Mouse (Mus musculus) kidney, adult 9 months (tissue): Measurements from ENCODE around the gene Slc16a9.
A peak's percentile ranks its signal among the peaks of the same experiment; 100 is the strongest.

Experiments used
- DNase-seq: peaks from one replicate; pipeline ENCODE4 v3.0.0; 2022

Slc16a9 gene

DNA sequence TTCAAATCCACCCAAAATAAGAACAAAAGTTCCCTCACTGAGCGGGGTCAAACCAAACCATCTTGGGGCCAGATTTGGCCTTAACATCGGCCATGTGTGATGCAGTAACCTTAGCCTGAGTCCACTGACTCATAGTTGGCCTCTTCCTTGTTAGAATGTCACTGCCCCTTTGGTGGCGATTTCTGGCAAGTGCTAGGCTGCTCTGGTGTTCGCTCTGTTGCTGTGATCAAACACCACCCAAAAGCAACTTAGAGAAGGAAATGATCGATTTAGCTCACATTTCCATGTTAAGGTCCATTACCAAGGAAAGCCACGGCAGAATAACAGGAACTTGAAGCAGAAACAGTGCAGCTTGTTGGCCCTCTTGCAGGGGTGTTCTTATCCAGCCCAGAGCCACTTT is 5.9 kb downstream of the Slc16a9 start:
- no peak for DNase-seq

DNA sequence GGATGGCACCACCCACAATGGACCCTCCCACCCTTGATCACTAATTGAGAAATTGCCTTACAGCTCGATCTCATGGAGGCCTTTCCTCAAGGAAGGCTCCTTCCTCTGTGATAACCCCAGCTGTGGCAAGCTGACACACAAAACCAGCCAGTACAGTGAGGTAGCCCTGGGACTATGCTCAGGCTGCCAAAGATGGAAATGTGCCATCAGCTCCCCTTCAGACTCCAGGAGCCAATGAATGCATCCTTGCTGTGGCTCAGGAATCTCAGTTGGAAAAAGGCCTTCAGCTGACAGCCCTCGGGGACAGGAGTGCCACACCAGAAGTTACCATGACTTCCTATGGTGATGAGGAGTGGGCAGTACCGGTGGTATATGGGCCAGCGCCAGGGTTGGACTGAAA is 9.8 kb downstream of the Slc16a9 start:
- no peak for DNase-seq

DNA sequence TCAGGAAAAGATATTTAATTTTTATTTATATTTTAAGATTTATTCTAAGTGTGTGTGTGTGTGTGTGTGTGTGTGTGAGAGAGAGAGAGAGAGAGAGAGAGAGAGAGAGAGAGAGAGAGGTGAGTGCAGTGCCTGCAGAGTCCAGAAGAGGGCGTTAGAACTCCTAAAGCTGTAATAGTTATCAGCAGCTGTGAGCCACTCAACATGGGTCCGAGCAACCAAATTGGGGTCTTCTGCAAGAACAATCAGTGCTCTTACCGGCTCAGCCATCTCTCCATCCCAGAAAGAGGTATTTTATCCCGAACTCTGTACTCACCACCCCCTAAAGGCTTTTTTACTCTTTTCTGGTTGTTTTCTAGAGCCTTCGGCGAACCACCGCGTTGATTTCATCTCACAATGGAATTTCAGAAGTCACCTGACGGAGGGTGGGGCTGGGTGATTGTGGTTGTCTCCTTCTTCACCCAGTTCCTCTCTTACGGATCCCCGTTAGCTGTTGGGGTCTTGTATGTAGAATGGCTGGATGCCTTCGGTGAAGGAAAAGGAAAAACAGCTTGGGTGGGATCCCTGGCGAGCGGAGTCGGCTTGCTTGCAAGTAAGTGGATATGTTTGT is 10.8 kb downstream of the Slc16a9 start:
- DNase-seq: no peak

DNA sequence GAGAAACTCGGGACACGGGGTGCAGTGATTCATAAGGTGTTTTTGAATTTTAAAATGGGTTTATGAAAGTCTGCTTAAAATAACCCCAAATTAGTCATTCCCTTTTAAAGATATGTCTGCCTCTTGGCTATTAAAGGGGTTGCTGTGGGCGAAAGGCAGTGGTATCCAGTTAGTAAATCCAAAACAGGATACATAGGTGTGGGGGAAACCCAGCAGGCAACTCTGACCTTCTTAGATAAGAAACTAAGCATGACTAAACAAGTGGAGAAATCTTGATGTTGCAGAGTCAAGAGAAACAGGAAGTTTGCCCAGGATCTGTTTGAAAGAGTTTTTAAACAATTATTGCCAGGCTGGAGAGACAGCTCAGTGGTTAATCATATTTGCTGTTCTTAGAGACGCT is 12.1 kb downstream of the Slc16a9 start:
- DNase-seq: no peak

DNA sequence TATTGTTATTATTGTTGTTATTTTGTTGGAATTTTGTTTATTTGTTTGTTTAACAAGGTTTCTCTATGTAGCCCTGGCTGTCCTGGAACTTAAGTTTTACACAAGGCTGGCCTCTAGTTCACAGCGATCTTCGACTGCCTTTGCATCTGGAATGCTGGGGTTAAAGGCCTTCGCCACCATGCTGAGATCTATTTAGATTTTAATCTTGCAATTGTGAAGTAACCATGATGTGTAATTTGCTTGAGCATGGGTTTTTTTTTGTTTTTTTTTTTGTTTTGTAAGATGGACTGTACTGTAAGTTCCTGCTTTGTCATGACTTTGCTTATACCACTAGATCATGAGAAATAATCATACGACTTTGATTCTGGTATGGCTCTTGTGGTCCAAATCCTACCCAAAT is 16.0 kb downstream of the Slc16a9 start:
- DNase-seq: no peak

DNA sequence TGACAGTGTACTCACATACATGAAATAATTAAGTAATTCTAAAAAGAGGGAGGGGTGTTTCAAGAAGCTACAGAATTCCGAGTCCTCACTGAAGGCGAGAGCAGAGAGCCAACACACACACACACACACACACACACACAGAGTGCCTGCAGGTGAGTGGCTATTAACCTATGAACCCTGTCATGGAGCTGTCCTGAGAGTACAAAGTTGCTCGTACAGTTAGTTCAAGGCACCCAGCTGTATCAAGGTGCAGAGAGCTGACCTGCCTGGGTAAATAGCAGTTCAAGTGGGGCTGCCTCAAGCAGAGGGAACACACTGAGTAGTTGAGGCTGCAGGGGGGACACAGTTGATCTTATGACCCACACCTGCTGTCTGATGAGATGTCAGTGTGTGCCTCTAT is 17.2 kb downstream of the Slc16a9 start:
- DNase-seq: peak; percentile 90

DNA sequence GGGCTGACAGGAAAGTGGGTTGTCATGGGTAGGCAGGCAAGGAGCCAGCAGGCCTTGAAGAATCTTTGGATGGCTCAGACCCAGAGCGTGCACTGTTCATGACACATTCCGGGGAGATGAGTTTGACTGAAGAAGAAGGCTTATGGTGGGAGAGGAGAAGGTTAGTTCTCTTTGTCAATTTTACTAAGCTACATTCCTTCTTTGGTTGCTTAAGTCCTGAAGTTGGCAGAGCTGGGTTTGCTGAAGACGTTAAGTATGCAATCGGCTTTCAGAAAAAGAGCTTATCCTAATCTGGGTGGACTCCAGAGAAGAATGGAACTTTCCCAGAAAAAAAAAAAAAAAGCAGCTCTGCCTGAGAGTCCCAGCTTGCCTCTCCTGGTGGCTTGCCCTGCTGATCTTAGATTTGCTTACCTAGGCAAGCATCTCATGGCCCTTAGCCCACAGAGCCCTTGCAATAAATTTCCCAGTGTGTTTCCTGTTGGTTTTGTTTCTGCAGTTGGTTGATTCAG is 18.8 kb downstream of the Slc16a9 start:
- peak; percentile 71 for DNase-seq

DNA sequence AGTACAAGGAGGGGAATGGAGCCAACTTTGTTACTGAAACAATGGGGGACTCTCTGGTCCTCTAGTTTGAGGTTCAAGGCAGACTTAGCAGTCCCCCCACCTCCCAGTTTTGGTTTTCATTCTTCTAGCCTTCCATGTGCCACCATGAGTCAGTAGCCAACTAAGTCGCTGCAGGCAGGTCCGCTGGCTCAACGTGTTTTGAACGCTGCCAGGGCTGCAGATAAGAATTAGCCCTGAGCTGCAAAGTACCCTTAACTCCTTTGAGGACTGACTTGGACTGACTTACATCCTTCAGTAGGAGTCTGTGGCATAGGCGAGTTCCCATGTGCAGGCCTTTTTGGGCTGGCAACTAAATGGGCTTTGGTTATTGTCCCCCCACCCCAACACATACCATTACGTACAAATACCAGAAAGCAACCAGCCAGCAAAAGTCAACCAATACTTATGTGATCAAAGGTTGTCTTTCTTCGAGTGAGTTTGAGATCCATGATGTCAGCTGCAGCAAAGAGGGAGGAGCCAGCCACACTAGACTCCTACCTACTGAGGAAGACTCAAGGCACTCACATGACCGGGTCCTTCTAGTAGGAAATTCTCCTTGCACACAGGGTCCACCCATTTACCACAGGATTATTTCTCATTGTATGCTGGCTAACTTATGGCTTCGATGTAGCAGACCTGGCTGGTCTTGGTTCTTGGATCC is 19.6 kb downstream of the Slc16a9 start:
- peak; percentile 50 for DNase-seq

DNA sequence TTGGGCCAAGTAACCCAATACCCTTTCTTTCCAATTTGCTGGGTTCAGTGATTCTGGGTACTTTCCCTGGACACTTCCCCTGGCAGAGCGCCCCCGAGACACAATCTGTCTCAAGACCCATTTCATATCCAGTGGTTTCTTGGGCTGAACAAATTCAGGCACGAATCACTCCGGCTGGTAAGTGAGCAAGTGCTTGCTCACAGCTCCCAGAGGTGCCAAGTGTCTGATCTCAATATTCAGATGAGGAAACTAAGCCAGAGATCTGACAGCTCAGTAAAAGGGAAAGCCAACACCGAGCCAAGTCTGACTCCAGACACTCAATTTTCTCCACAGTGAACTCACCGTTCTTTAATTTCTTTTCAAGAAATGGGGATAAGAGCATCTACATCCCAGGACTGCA is 21.6 kb downstream of the Slc16a9 start:
- no peak for DNase-seq

DNA sequence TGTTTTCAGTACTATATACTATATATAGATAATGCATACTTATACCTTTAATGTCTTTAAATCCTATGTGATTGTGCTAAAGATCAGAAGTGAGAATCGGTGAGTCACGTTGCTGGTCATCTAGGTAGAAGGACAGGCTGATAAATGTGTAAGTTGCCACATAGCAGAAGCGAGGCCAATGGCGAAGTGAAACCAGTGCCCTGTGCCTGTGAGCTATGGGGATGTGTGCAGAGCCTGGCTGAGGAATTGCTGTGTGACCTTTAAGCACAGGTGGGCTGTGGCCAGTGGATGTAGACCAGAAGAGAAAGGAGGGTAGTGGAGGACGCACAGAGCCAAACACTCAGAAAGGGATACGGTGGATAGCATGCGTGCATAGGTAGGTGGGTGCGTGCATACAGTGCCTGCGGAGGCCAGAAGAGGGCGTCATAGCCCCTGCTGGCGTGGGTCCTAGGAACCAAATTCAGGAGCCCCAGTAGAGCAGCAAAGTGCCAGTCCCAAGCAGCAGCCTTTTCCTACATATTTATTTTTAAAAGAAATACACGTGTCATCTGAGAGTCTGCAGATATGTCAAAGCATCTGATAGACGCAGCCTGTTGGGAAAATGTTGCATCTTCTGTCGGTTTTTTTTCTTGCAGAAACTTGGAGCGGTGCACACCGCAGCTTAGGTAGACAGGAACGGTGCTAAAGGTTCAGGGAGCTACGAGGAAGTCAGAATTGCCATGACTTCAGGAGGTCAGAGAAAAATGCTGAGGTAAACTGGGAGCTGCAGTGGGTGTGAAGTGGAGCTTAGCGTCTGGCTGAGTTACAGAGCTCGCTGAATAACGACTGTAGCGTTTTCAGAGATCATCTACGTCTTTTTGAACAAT is 23.9 kb downstream of the Slc16a9 start:
- DNase-seq: peak; percentile 46

DNA sequence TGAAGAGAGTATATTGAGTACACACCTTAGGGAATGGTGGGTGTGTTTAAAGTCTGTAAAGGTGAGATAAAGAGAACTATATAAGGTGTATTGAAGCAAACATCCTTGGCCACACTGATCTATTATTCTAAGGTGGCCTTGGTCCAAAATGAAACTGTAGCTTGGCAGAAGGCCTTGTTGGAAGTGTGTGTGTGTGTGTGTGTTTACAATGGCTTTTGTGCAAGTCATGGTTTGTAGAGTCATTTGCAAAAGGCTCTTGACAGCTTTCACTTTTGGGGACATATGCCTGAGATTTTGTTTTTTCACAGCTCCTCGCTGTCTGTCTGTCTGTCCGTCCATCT is 24.5 kb downstream of the Slc16a9 start:
- no peak for DNase-seq

DNA sequence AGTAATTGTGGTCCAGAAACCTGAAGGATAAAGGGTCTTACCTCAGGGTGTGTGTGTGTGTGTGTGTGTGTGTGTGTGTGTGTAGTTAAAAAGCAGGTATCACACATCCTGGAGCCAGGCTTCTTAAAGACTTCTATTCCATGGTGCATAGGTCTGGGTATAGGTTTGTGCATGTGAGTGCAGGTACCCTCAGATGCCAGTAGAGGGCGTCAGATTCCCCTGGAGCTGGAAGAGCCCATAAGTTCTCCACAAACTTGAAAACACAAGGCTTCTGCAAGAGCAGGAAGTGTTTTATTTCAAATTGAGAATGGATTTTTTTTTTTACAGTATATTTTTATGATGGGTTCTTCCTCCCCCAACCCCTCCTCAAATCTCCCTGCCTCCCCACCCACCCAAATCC is 31.8 kb downstream of the Slc16a9 start:
- no peak for DNase-seq

DNA sequence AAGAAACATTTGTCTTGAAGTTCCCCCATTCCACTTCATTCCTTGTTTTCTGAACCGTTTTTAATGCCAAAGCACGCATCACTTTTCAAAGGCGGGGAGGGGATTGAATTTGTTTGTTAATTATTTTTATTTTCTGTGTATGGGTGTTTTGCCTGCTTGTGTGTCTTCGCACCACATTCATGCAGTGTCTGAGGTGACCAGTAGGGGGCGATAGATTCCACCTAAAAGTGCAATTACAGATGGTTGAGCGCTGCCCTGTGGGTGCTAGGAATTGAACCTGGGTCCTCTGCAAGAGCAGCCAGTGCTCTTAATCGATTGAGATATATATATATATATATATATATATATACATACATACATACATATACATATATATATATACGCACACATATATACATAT is 34.4 kb downstream of the Slc16a9 start:
- peak; percentile 33 for DNase-seq

DNA sequence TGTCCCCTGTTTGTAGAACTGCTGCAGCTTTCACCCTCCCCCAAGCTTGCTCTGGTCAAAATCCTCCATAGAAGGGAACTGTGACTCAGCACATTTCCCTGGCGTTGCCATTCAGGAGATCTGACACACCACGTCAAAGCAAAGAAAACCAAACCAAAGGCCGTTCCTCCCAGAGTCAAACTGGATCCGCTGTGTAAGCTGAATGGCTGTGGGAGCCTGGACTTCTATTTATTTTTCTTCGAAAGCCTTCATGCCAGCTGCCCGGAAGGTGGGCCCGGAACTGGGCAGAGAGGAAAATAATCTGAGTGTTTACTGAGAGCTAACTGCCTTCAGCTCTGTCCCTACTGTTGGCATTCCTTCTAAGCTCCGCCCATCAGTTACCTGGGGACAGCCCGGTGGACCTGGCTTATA is 42.9 kb downstream of the Slc16a9 start:
- DNase-seq: peak; percentile 81

DNA sequence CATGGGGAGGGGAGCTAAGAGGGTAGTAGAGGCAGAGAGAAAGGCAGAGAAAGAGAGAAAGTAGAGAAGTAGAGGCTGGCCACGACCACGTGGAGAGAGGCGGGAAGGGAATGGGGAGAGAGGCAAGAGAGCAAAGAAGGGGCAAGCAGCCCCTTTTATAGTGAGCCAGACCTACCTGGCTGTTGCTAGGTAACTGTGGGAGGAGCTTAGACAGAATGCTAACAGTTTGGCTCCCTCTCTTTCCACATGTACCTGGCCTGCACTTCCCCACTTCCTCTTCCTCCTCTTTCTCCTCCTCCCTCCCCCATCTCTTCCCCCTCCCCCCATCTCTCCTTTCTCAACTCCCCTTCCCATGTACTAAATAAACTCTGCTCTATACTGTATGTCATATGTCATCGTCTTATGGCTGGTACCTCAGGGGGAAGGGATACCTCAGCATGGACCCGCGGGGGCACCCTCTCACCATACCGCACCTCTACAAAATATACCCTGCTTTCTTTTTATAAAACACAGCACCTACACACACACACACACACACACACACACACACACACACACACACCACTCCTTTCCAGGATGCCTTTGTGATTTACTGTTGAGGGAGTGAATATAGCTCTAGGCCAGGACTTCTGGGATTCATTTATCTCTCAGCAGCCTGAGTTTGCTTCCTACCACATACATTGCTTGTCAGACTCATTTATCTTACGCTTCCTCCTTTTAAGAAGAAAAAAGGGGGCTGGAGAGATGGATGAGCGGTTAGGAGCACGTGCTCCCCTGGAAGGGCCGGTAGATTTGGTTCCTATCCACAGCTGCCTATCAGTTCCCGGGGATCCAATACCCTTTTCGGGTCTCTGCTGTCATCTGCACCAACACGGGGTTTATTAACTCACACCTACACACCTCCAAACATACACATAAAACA is 43.8 kb downstream of the Slc16a9 start:
- no peak for DNase-seq

DNA sequence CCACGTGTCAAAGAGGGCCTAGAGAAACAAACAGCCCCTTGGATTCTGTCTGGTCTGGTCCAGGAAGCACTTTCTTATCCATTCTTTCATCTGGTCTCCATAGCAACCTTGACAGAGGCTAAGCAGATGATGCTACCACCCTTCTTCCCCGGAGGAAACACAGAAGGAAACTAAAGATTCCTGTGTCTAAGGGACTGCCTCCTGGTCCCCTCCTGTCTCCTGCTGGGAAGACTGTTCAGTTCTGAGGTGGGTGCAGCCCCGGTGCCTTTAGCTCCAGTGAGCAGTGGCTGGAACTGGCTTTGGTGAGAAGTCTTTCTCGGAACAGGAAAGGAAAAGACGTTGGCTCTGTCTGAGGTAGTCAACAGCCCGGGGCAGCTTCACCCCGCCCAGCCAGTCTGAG is 47.1 kb downstream of the Slc16a9 start:
- DNase-seq: no peak

DNA sequence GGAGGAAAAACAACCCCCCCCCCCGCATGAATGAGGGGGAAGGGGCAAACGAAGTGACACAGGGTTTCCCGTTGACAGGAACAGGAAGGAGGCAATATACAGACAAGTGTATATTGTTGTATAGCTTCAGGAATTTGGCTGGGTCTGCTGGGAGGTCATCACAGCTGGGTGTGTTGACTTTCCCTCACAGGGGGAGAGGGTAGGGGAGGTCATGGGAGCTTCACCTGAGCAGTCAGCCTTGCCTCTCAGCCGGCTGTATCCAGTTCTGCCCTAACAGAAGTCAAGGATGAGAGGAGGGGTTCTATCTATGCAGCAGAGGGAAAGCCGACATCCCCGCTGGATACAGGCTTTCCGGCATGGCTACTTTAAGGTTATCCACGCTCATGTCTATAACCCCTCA is 49.2 kb downstream of the Slc16a9 start:
- DNase-seq: no peak

DNA sequence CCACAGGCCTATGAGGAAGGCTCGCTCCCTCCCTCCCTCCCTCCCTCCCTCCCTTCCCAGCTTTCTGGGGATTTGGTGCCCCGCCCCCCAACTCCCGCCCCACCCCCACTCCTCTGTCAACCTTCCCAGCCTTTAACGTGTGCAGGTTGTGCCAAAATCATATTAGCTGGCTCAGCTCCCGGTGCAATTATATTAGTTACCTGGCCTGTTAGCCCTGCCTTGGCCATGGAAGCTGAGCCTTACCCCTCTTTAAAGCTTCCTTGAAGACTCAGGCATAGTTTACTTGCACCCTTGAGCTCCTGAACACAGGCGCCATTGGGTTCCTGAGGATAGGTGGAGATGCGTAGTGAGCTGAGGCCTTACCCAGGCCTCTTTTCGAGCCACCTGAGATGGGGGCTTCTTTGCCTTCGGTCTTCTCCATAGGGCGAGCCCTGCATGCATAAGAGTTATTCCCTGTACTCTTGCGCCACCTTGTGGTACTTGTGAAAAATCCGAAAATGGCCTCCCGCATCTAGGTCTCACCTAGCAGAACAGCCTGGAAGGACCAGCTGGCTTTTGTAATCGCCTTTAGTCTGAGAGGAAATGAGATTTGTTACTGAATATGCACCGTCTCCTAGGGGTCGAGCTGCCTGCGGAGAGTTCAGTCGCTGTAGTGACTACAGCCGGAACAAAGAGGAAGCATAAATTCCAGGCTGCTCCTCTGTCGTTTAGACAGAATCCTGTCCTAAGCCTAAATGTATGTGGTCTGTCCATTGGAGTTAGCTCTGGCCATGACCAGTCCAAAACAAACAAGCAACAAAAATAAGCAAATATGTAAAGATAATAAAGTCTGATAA is 51.8 kb downstream of the Slc16a9 start:
- peak; percentile 89 for DNase-seq

DNA sequence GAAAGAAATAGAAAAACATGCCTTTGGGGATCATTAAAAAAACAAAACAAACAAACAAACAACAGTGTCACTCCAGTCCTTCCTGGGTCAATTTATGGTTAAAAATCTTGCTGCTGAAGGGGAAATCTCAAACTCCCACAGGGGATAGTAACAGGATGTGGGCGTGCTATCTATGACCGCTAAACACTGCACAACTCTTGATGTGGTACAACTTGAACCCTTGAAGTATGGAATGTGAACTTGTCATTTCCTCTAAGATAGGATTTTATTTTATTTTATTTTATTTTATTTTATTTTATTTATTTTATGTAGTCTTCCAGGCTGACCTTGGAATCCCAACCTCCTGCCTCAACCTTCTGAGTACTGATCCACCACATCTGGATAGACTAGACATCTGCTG is 54.2 kb downstream of the Slc16a9 start:
- DNase-seq: no peak

DNA sequence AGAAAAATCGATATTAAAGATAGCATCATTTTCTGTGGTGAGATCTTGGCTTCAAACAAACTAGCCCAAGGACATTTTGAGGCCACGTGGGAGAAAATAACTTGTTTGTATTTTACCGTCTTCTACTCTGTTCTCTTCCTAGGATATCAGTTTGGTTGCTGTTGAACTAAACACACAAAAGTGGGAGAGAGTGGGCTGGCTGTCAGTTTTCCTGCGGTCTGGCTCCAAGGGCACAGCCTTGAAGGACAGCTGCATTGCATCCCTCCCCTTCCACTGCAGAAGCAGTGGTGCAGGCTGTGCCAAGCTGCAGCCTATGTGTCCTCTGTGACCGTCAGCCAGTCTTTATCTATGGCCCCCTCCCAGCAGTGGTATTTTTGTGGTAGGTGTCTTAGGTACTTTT is 54.8 kb downstream of the Slc16a9 start:
- no peak for DNase-seq

DNA sequence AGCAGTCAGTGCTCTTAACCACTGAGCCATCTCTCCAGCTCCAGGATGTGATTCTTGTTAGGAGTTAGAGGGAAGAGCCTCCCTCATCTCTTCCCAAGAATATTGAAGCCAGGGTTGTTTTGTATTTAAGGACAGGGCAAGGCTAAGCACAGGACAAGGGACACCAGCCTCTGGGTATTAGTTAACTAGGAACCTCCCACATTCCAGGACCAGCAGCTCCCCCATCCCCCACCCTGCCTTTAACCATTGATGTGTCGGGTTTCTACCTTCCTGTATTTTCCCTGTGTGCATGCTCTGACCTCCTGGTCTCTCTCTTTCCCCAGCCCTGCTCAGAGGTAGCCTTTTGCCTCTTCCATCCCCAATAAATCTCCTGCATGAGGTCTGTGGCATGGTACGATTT is 56.3 kb downstream of the Slc16a9 start:
- DNase-seq: peak; percentile 85

DNA sequence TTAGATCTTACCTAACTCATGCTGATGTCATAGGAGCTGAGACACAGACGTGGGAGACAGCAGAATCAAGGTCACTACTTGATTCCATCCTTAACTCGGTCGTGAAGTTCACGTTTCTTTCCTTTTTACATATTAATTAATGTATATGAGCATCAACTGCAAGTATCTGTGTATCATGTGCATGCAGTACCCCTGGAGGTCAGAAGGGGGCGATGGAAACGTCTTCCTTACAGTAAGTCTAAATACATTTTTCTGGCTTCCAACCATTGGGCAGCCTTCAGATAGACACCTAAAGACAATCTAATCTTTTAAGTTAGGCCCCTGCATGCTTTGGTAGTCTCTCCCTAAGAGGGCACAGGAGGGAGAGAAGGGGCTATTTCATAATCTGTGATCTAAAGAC is 58.3 kb downstream of the Slc16a9 start:
- DNase-seq: peak; percentile 38
